Mouse (Mus musculus): ENCODE results near the gene Stn1. TPM values are rescaled to one million over a fixed set of nuclear protein-coding genes. Genes with fewer than 3 reads are reported as not detected.
"Not testable (repeated sequence)": the region's sequence is repeated elsewhere in the genome, so short reads cannot be mapped to it uniquely, and the experiment has no call there.

The Stn1 gene
- 42.2 and 53.8 TPM in 2 replicates for polyA plus RNA-seq (2016; fragmentation: Nextera tagmentation; extraction: Ambion mirVana)

GRCm38 (mm10) chr19:47537300-47537792 lies at the start of gene Stn1:
Gene Stn1, minus strand, starts transcription at chr19:47537507.
- Histone ChIP-seq H3K9me3 (no peaks in the 10 kb centered on the region), H3K4me1 (peaks cover 34% of the 10 kb centered on the region), H3K27ac (peak within 1 kb of the TSS; percentile 77), H3K4me3 (peak within 1 kb of the TSS; percentile 67), H3K36me3 (peaks cover 13% of the 10 kb centered on the region), H3K27me3 (ENCODE audit: insufficient read depth, poor library complexity, severe bottlenecking) (no peaks in the 10 kb centered on the region)
- no peak for DNase-seq (ENCODE audit: low spot score)
- 3% methylated on average over 10 of the region's 10 CpGs for WGBS

GRCm38 (mm10) chr19:47587009-47587408 lies 49.7 kb upstream of the Stn1 start:
- no peak for DNase-seq (ENCODE audit: low spot score)
- Histone ChIP-seq H3K4me3 (no peak overlapping the region), H3K4me1 (peaks cover 13% of the 10 kb centered on the region), H3K36me3 (no peaks in the 10 kb centered on the region), H3K27ac (no peak overlapping the region), H3K27me3 (ENCODE audit: insufficient read depth, poor library complexity, severe bottlenecking) (no peaks in the 10 kb centered on the region), H3K9me3 (no peaks in the 10 kb centered on the region)
- WGBS: 100% methylated on average over 1 of the region's 1 CpGs

DNA sequence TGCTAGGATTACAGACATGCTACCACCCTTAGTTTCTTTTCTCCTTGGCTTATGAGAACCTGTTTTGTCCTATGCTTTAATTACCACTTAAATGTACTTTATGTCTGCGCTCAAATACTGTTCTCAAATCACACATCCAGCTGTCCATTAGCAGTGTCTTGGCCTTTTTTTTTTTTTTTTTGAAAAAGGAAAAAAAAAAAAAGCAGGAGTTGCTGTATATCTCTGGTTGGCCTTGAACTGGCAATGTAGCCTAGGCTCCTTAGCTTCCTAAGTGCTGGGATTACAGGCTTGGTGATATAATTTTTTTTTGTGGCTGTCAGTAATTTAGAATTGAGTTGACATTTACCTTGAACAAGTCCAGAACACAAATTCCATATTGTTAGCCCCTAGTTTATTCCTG lies 48.5 kb upstream of the Stn1 start:
- no peaks in the 10 kb centered on the region for H3K36me3 ChIP-seq
- peaks cover 24% of the 10 kb centered on the region for H3K4me1 ChIP-seq
- H3K27me3 ChIP-seq (ENCODE audit: insufficient read depth, poor library complexity, severe bottlenecking): no peaks in the 10 kb centered on the region
- no peak overlapping the region for H3K4me3 ChIP-seq
- no peak for DNase-seq (ENCODE audit: low spot score)
- H3K9me3 ChIP-seq: no peaks in the 10 kb centered on the region
- H3K27ac ChIP-seq: no peak overlapping the region
- WGBS: 83% methylated on average over 1 of the region's 1 CpGs

- no peaks in the 10 kb centered on the region for H3K27me3 ChIP-seq (ENCODE audit: insufficient read depth, poor library complexity, severe bottlenecking)
- H3K4me3 ChIP-seq: peak overlapping the region; percentile 81
- no peaks in the 10 kb centered on the region for H3K9me3 ChIP-seq
- no peak for DNase-seq (ENCODE audit: low spot score)
- H3K36me3 ChIP-seq: no peaks in the 10 kb centered on the region
- peak overlapping the region; percentile 97 for H3K27ac ChIP-seq
- H3K4me1 ChIP-seq: peaks cover 25% of the 10 kb centered on the region
- 2% methylated on average over 91 of the region's 96 CpGs for WGBS
Measured at GRCm38 (mm10) chr19:47579788-47580631, 42.7 kb upstream of the Stn1 start.

- H3K9me3 ChIP-seq: no peaks in the 10 kb centered on the region
- H3K36me3 ChIP-seq: no peaks in the 10 kb centered on the region
- H3K27ac ChIP-seq: peak within 1 kb of the TSS; percentile 97
- peaks cover 25% of the 10 kb centered on the region for H3K4me1 ChIP-seq
- peak; percentile 91 for DNase-seq (ENCODE audit: low spot score)
- 2% methylated on average over 83 of the region's 83 CpGs for WGBS
- peak within 1 kb of the TSS; percentile 81 for H3K4me3 ChIP-seq
- H3K27me3 ChIP-seq (ENCODE audit: insufficient read depth, poor library complexity, severe bottlenecking): no peaks in the 10 kb centered on the region
Measured at GRCm38 (mm10) chr19:47579225-47579787, 42.0 kb upstream of the Stn1 start, which contains the start of gene Slk. Gene Slk, plus strand, starts transcription at chr19:47579678.

GRCm38 (mm10) chr19:47578581-47579224 lies 41.4 kb upstream of the Stn1 start:
- peaks cover 25% of the 10 kb centered on the region for H3K4me1 ChIP-seq
- WGBS: 9% methylated on average over 13 of the region's 13 CpGs
- no peak for DNase-seq (ENCODE audit: low spot score)
- H3K27me3 ChIP-seq (ENCODE audit: insufficient read depth, poor library complexity, severe bottlenecking): no peaks in the 10 kb centered on the region
- H3K9me3 ChIP-seq: no peaks in the 10 kb centered on the region
- H3K27ac ChIP-seq: peak overlapping the region; percentile 97
- H3K4me3 ChIP-seq: peak overlapping the region; percentile 81
- H3K36me3 ChIP-seq: no peaks in the 10 kb centered on the region

DNA sequence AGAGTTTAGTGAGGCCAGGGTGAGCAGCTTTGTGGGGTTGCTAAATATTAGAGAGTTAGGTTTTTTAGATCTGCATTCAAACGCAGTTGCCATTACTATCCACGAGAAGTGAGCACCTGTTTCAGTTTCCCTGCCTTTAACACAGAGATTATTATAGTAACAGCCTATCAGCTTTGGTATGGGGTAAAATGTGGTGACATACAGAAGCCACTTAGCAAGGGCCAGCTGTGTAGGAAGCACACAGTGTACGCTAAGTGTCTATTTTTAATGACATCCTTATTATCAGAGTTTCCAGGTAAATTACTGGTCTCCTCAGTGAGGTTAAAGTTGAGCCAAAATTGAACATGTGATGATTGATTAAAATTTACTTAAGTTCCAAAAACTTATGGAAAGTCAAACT lies 36.4 kb upstream of the Stn1 start:
- no peaks in the 10 kb centered on the region for H3K36me3 ChIP-seq

DNA sequence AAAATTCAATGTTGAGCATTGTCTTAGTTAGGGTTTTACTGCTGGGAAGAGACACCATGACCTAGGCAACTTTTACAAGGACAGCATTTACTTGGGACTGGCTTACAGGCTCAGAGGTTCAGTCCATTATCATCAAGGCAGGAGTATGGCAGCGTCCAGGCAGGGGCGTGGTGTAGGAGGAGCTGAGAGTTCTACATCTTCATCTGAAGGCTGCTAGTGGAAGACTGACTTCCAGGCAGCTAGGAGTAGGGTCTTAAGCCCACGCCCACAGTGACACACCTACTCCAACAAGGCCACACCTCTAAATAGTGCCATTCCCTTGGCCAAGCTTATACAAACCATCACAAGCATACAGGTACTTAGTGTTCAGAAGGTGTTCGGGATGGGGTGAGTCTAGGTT lies 34.7 kb upstream of the Stn1 start:
- DNase-seq (ENCODE audit: low spot score); H3K4me3 ChIP-seq; H3K27ac ChIP-seq; H3K36me3 ChIP-seq; H3K4me1 ChIP-seq; H3K27me3 ChIP-seq (ENCODE audit: insufficient read depth, poor library complexity, severe bottlenecking); H3K9me3 ChIP-seq: not testable (repeated sequence)
- WGBS: 52% methylated on average over 4 of the region's 4 CpGs

More for the DNA sequence above, 36.4 kb upstream of the Stn1 start:
- WGBS: 67% methylated on average over 3 of the region's 3 CpGs
- Histone ChIP-seq H3K4me3 (no peak overlapping the region), H3K4me1 (peaks cover 5% of the 10 kb centered on the region), H3K9me3 (no peaks in the 10 kb centered on the region), H3K27ac (no peak overlapping the region), H3K27me3 (ENCODE audit: insufficient read depth, poor library complexity, severe bottlenecking) (no peaks in the 10 kb centered on the region)
- no peak for DNase-seq (ENCODE audit: low spot score)

GRCm38 (mm10) chr19:47570042-47570441 lies 32.7 kb upstream of the Stn1 start:
- Histone ChIP-seq H3K36me3 (no peaks in the 10 kb centered on the region), H3K4me1 (0 out of 2 replicates have a peak, but pooled peaks cover 4% of the 10 kb centered on the region), H3K9me3 (no peaks in the 10 kb centered on the region), H3K27me3 (ENCODE audit: insufficient read depth, poor library complexity, severe bottlenecking) (0 out of 2 replicates have a peak, but pooled peaks cover 4% of the 10 kb centered on the region), H3K4me3 (no peak overlapping the region), H3K27ac (no peak overlapping the region)
- 88% methylated on average over 5 of the region's 5 CpGs for WGBS
- no peak for DNase-seq (ENCODE audit: low spot score)

DNA sequence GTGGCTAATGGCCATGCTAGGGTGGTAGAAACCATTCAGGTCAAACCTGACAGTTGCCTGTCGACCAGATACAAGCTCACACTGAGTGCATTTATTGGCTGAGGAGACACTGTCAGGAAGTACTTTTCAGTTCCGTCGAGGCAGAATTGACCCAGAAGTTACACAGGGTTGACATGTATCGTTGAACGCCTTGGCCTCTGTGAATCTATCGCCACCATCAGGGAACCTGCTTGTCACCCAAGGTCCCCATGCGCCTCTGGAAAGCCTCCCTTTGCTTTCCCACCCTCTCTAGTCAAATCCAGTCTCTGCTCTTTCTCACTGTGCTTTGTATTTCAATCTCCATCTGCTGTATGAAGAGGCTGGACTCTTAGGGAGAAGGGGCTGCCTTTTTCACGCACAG lies 28.7 kb upstream of the Stn1 start:
- H3K9me3 ChIP-seq: no peaks in the 10 kb centered on the region
- no peak overlapping the region for H3K4me3 ChIP-seq
- 77% methylated on average over 8 of the region's 8 CpGs for WGBS
- peak; percentile 53 for DNase-seq (ENCODE audit: low spot score)
- H3K27ac ChIP-seq: no peak overlapping the region
- 0 out of 2 replicates have a peak, but pooled peaks cover 4% of the 10 kb centered on the region for H3K27me3 ChIP-seq (ENCODE audit: insufficient read depth, poor library complexity, severe bottlenecking)
- H3K36me3 ChIP-seq: no peaks in the 10 kb centered on the region
- 0 out of 2 replicates have a peak, but pooled peaks cover 4% of the 10 kb centered on the region for H3K4me1 ChIP-seq

GRCm38 (mm10) chr19:47565031-47565654 lies 27.8 kb upstream of the Stn1 start:
- H3K36me3 ChIP-seq: no peaks in the 10 kb centered on the region
- H3K9me3 ChIP-seq: no peaks in the 10 kb centered on the region
- 0 out of 2 replicates have a peak, but pooled peaks cover 4% of the 10 kb centered on the region for H3K4me1 ChIP-seq
- DNase-seq (ENCODE audit: low spot score): no peak
- no peak overlapping the region for H3K4me3 ChIP-seq
- WGBS: 73% methylated on average over 17 of the region's 17 CpGs
- H3K27ac ChIP-seq: no peak overlapping the region
- H3K27me3 ChIP-seq (ENCODE audit: insufficient read depth, poor library complexity, severe bottlenecking): 0 out of 2 replicates have a peak, but pooled peaks cover 4% of the 10 kb centered on the region

DNA sequence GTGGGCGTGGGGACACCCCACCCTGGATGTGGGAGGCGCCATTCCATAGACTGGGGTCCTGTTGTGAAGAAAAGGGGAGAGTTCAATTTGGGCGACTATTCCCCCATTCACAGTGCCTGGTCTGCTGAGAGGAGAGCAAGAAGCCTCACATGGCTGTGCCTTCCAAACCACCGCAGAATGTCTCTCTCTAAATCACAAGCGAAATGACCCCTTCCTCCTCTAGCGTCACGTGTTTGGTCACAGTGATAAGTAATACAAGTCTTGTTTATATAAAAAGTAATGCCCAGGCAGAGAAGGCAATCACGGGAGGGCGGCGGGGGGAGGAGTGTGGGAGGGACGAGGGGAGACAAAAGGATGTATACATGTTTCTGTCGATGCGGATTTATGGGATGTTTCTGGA lies 26.4 kb upstream of the Stn1 start:
- Histone ChIP-seq H3K27me3 (ENCODE audit: insufficient read depth, poor library complexity, severe bottlenecking) (0 out of 2 replicates have a peak, but pooled peaks cover 4% of the 10 kb centered on the region), H3K4me1 (0 out of 2 replicates have a peak, but pooled peaks cover 16% of the 10 kb centered on the region), H3K9me3 (no peaks in the 10 kb centered on the region), H3K4me3 (no peak overlapping the region), H3K27ac (no peak overlapping the region), H3K36me3 (no peaks in the 10 kb centered on the region)
- DNase-seq (ENCODE audit: low spot score): no peak
- 68% methylated on average over 13 of the region's 13 CpGs for WGBS

Measured in heart, embryonic 10.5 days (tissue).